Mouse (Mus musculus) hindbrain, embryonic 14.5 days (tissue): Measurements from ENCODE around the gene Clic4. TPM values are rescaled to one million over a fixed set of nuclear protein-coding genes. Genes with fewer than 3 reads are reported as not detected.

ENCODE experiments used
- ATAC-seq: fragments of 200-750 bp; cut with Nextera tagmentation; 2 replicates; pipeline ENCODE4 v1.8.0; 2017; ENCODE audit warnings: moderate number of reproducible peaks, mild to moderate bottlenecking, moderate TSS enrichment, moderate library complexity; ENCODE audit not compliant: low FRiP score
- DNase-seq: peaks from one replicate; pipeline ENCODE4 v3.0.0-alpha.2; 2015; ENCODE audit warnings: low spot score
- H3K27ac ChIP-seq: fragments of 300-500 bp; sonication (generic); 2 replicates; pipeline ENCODE4 v1.5.1; 2014; ENCODE audit warnings: mild to moderate bottlenecking, moderate library complexity
- H3K27me3 ChIP-seq: fragments of 300-500 bp; sonication (generic); 2 replicates; pipeline ENCODE4 v1.6.1; 2014; ENCODE audit warnings: mild to moderate bottlenecking, low read length, mixed read lengths; ENCODE audit not compliant: control insufficient read depth, insufficient read depth
- H3K36me3 ChIP-seq: fragments of 300-500 bp; sonication (generic); replicated peaks from 2 replicates; pipeline ENCODE4 v1.6.1; 2014; ENCODE audit not compliant: control insufficient read depth, insufficient read depth
- H3K4me1 ChIP-seq: fragments of 300-500 bp; sonication (generic); replicated peaks from 2 replicates; pipeline ENCODE4 v1.6.1; 2014; ENCODE audit warnings: antibody characterized with exemption, low read length, mixed read lengths; ENCODE audit not compliant: control insufficient read depth, insufficient read depth
- H3K4me2 ChIP-seq: fragments of 300-500 bp; sonication (generic); replicated peaks from 2 replicates; pipeline ENCODE4 v1.6.1; 2014; ENCODE audit warnings: mild to moderate bottlenecking, moderate library complexity
- H3K4me3 ChIP-seq: fragments of 300-500 bp; sonication (generic); replicated peaks from 2 replicates; pipeline ENCODE4 v1.5.1; 2014; ENCODE audit warnings: mild to moderate bottlenecking, low read length
- H3K9ac ChIP-seq: fragments of 300-500 bp; sonication (generic); 2 replicates; pipeline ENCODE4 v1.6.1; 2014
- H3K9me3 ChIP-seq: fragments of 300-500 bp; sonication (generic); 2 replicates; pipeline ENCODE4 v1.6.1; 2016; ENCODE audit warnings: low read length; ENCODE audit not compliant: control insufficient read depth
- WGBS: fragments of 180-500 bp; shearing (Covaris S2); extraction: QIAGEN DNeasy Blood & Tissue Kit; methylation state at CpG from one replicate; pipeline ENCODE4 v1.1.7; 2014; 5-methylcytosine and 5-hydroxymethylcytosine counted together
- polyA plus RNA-seq: library from polyadenylated mRNA; unstranded; fragments of >200 nt; fragmentation: Nextera tagmentation; extraction: Ambion mirVana; gene quantifications from 2 replicates; pipeline ENCODE4 v1.2.1, GENCODE M21; 2014

Clic4 gene
- polyA plus RNA-seq, 1 experiment from 2014 or later: 43.2 TPM

DNA sequence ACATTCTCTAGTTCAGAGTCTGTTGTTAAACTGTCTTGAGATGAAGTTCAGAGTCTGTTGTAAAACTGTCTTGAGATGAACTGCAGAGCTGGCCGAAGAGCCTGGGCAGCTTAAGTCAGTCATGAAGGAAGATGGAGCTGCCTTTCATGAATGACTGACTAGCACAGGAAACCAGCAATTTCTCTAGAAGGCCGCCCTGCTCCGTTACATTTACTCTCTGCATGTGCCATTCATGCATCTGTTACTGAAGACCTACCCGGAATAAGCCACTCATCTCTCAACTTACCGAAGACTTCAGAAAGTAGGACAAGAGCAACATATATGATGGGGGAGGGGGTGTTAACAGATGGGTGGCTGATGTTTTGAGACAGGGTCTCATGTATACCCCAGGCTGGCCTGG is 40.1 kb downstream of the Clic4 start:
- no peaks in the 10 kb centered on the region for H3K27me3 ChIP-seq
- H3K4me2 ChIP-seq: no peak overlapping the region
- no peak overlapping the region for H3K4me3 ChIP-seq
- H3K9ac ChIP-seq: no peak overlapping the region
- H3K9me3 ChIP-seq: no peaks in the 10 kb centered on the region
- ATAC-seq (no peak), DNase-seq (no peak)
- 88% methylated on average over 5 of the region's 5 CpGs for WGBS
- H3K27ac ChIP-seq: no peak overlapping the region
- H3K4me1 ChIP-seq: no peaks in the 10 kb centered on the region
- no peaks in the 10 kb centered on the region for H3K36me3 ChIP-seq

DNA sequence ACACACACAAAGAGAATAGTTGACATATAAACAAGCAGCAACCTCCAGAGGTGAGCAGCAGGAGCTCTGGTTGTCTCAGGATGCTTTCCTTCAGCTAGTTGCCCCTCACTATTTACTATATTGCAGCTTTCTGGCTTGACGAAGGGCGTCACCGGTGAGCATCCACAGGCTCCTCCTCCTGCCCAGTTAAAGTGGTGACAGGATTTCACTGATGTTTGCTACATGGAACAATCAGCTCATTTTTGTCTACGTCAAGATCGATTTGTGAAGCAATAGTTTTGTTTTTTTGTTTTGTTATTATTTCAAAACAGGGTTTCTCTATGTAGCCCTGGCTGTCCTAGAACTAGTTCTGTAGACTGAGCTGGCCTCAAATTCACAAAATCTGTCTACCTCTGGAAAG is 41.1 kb downstream of the Clic4 start:
- WGBS: 85% methylated on average over 5 of the region's 5 CpGs
- Histone ChIP-seq H3K9ac (no peak overlapping the region), H3K4me3 (no peak overlapping the region), H3K9me3 (no peaks in the 10 kb centered on the region), H3K4me1 (no peaks in the 10 kb centered on the region), H3K27me3 (no peaks in the 10 kb centered on the region), H3K4me2 (no peak overlapping the region), H3K27ac (no peak overlapping the region), H3K36me3 (no peaks in the 10 kb centered on the region)
- ATAC-seq: no peak
- DNase-seq: no peak

GRCm38 (mm10) chr4:135231136-135231535 is 41.5 kb downstream of the Clic4 start:
- Histone ChIP-seq H3K27me3 (no peaks in the 10 kb centered on the region), H3K4me1 (no peaks in the 10 kb centered on the region), H3K4me2 (no peak overlapping the region), H3K36me3 (no peaks in the 10 kb centered on the region), H3K27ac (peak overlapping the region; percentile 41; the same call in 1 of the 2 replicates), H3K9me3 (no peaks in the 10 kb centered on the region), H3K9ac (no peak overlapping the region), H3K4me3 (no peak overlapping the region)
- no peak for DNase-seq
- 85% methylated on average over 3 of the region's 3 CpGs for WGBS
- ATAC-seq: no peak

GRCm38 (mm10) chr4:135230661-135231060 is 42.0 kb downstream of the Clic4 start:
- Histone ChIP-seq H3K36me3 (0 out of 2 replicates have a peak, but pooled peaks cover 3% of the 10 kb centered on the region), H3K27me3 (no peaks in the 10 kb centered on the region), H3K9ac (no peak overlapping the region), H3K9me3 (no peaks in the 10 kb centered on the region), H3K4me1 (no peaks in the 10 kb centered on the region), H3K4me2 (no peak overlapping the region), H3K27ac (peak overlapping the region; percentile 41; the same call in 1 of the 2 replicates), H3K4me3 (no peak overlapping the region)
- 53% methylated on average over 5 of the region's 5 CpGs for WGBS
- ATAC-seq: no peak
- no peak for DNase-seq

DNA sequence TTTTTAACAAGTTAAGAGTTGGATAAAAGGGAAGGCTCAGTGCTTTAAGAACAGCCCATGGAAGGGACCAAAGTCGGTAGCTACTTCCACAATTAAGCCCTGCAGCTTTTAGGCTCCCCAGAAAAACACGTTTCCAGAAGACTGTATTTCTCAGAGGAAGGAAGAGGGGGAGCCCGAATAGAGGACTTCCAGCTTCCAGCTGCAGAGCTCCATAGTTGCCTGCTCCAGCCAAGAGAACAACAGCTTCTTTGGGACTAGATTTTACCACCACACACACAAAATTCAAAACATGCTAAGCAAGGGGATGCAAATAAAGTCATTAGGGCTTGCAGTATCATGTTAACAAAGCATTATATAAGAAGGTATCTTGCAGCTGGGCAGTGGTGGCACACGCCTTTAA is 42.7 kb downstream of the Clic4 start:
- Histone ChIP-seq H3K4me3 (no peak overlapping the region), H3K27ac (no peak overlapping the region), H3K4me1 (no peaks in the 10 kb centered on the region), H3K4me2 (no peak overlapping the region), H3K27me3 (no peaks in the 10 kb centered on the region), H3K9me3 (no peaks in the 10 kb centered on the region), H3K9ac (no peak overlapping the region), H3K36me3 (0 out of 2 replicates have a peak, but pooled peaks cover 3% of the 10 kb centered on the region)
- DNase-seq: no peak
- 87% methylated on average over 4 of the region's 4 CpGs for WGBS
- no peak for ATAC-seq

DNA sequence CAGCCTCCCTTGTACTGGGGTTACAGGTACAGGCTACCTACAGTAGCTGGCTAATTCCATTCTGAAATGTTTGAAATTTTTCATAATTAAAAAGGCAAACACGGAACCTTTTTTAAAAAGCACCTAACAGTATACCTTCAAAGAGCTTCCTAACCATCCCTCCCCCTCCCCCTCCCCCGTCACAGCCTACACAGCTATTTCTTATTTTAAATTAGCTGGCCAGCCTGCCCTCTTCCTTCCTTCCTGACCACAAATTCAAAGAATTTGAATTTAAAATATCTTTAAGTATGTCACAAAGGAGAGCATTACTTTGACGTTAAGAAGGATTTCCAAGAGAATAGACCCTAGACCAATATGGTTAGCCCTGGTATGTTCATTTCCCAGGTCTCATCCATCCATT is 44.5 kb downstream of the Clic4 start:
- 76% methylated on average over 3 of the region's 3 CpGs for WGBS
- ATAC-seq: no peak

DNA sequence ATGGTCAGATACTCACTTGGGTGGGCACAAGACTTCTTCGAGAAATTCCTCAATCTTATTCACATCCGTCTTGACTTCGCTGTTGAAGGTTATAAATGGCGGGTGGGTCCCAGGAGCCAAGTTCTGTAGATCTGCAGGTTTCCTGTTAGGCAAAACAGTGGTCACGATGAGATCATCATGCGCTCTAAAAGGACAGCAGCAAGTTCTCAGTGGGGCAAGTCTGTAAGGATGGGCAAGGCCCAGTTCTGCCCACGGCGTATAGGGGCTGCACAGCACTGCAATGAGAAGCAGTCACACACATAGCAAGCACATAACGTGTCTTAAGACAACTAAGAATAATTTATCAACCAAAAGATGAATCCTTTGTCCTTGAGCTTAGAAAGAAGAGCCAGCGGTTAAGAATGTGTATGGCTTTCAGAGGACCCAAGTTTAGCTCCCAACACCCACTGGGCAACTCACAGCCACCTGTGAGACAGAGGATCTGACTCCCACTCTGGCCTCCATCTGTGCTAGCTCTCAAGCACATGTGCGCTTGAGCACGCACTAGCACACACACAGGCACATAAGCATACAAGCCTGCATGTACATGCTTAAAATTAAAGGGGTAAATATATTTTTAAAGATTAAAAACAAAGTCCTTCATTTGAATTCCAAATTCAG is 46.5 kb downstream of the Clic4 start:
- H3K27ac ChIP-seq: no peak overlapping the region
- H3K4me2 ChIP-seq: no peak overlapping the region
- H3K4me3 ChIP-seq: no peak overlapping the region
- no peak for ATAC-seq
- H3K9me3 ChIP-seq: no peaks in the 10 kb centered on the region
- H3K36me3 ChIP-seq: peaks cover 21% of the 10 kb centered on the region
- no peaks in the 10 kb centered on the region for H3K27me3 ChIP-seq
- no peak for DNase-seq
- 95% methylated on average over 12 of the region's 12 CpGs for WGBS
- H3K9ac ChIP-seq: no peak overlapping the region
- no peaks in the 10 kb centered on the region for H3K4me1 ChIP-seq

More for the DNA sequence above, 44.5 kb downstream of the Clic4 start:
- DNase-seq: no peak
- Histone ChIP-seq H3K9me3 (no peaks in the 10 kb centered on the region), H3K27me3 (no peaks in the 10 kb centered on the region), H3K4me1 (no peaks in the 10 kb centered on the region), H3K27ac (no peak overlapping the region), H3K4me3 (no peak overlapping the region), H3K36me3 (peaks cover 7% of the 10 kb centered on the region), H3K9ac (no peak overlapping the region), H3K4me2 (no peak overlapping the region)

DNA sequence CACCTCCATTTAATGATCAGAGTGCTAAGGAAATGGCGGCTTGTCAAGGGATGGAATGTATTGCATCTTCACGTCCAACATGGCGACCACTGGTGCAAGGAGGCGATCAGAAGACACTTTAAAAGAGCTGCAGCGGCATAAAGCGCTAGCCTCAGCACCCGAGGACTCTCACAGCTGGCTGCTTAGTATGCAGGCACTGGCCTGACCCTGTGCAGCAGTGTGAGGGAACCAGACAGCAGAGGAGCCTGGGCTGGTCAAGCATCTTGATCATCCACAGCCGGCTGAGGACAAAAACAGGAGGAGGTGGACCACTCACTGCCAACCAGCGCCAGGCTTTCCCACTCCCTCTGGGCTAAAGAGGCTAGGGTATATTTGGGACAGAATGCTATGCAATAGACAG is 48.8 kb downstream of the Clic4 start:
- WGBS: 78% methylated on average over 9 of the region's 9 CpGs
- H3K4me1 ChIP-seq: no peaks in the 10 kb centered on the region
- DNase-seq (no peak), ATAC-seq (no peak)
- peaks cover 21% of the 10 kb centered on the region for H3K36me3 ChIP-seq
- H3K9ac ChIP-seq: no peak overlapping the region
- H3K9me3 ChIP-seq: no peaks in the 10 kb centered on the region
- no peak overlapping the region for H3K4me2 ChIP-seq
- no peak overlapping the region for H3K4me3 ChIP-seq
- no peaks in the 10 kb centered on the region for H3K27me3 ChIP-seq
- H3K27ac ChIP-seq: no peak overlapping the region

GRCm38 (mm10) chr4:135221632-135222407 is 50.8 kb downstream of the Clic4 start:
- H3K27ac ChIP-seq: no peak overlapping the region
- H3K27me3 ChIP-seq: no peaks in the 10 kb centered on the region
- H3K4me3 ChIP-seq: no peak overlapping the region
- H3K9me3 ChIP-seq: no peaks in the 10 kb centered on the region
- ATAC-seq: no peak
- no peak for DNase-seq
- peaks cover 37% of the 10 kb centered on the region for H3K36me3 ChIP-seq
- H3K9ac ChIP-seq: no peak overlapping the region
- no peaks in the 10 kb centered on the region for H3K4me1 ChIP-seq
- no peak overlapping the region for H3K4me2 ChIP-seq
- 86% methylated on average over 12 of the region's 12 CpGs for WGBS
